Mouse (Mus musculus): ENCODE results near the gene Mapk11. TPM values are rescaled to one million over a fixed set of nuclear protein-coding genes. Genes with fewer than 3 reads are reported as not detected.

Mapk11 gene
- polyA plus RNA-seq, 2 experiments from 2014 or later: 21.7 to 39.5 TPM

GRCm38 (mm10) chr15:89098616-89099015, 50.8 kb downstream of the Mapk11 start:
- no peak for ATAC-seq

- ATAC-seq: no peak
Observed at GRCm38 (mm10) chr15:89097450-89097849, 52.0 kb downstream of the Mapk11 start.

Other genes starting within 250 kb of the Mapk11 start
- gene Ttll8, start 195.2 kb downstream of the Mapk11 start, polyA plus RNA-seq (2017; shearing (Covaris generic)): not detected
- not detected for gene Mlc1, start 170.6 kb downstream of the Mapk11 start, polyA plus RNA-seq (2017; shearing (Covaris generic))
- gene Mov10l1, start 166.7 kb downstream of the Mapk11 start, polyA plus RNA-seq (2017; shearing (Covaris generic)): not detected
- not detected for gene Panx2, start 89.9 kb downstream of the Mapk11 start, polyA plus RNA-seq (2017; shearing (Covaris generic))
- gene Trabd, start 74.5 kb downstream of the Mapk11 start, polyA plus RNA-seq (2017; shearing (Covaris generic)): 10 to 100 TPM; 27.5 to 31.3 TPM
- gene Selenoo, start 60.5 kb downstream of the Mapk11 start, polyA plus RNA-seq (2017; shearing (Covaris generic)): 10 to 100 TPM in 1 of 2 experiments, 1 to 10 TPM in 1; 8.8 to 14.0 TPM
- 10 to 100 TPM; 16.0 to 17.5 TPM for gene Tubgcp6, start 26.5 kb downstream of the Mapk11 start, polyA plus RNA-seq (2017; shearing (Covaris generic))
- 10 to 100 TPM; 34.9 to 63.5 TPM for gene Hdac10, start 20.9 kb downstream of the Mapk11 start, polyA plus RNA-seq (2017; shearing (Covaris generic))
- gene Mapk12, start 8.9 kb downstream of the Mapk11 start, polyA plus RNA-seq (2017; shearing (Covaris generic)): 1 to 10 TPM; 5.2 to 5.6 TPM
- gene Plxnb2, start 31.2 kb upstream of the Mapk11 start, polyA plus RNA-seq (2017; shearing (Covaris generic)): 1 to 10 TPM in 1 of 2 experiments, under 1 TPM in 1; 0.85 to 2.8 TPM
- 10 to 100 TPM; 13.5 to 18.4 TPM for gene Dennd6b, start 46.9 kb upstream of the Mapk11 start, polyA plus RNA-seq (2017; shearing (Covaris generic))
- 10 to 100 TPM; 25.3 to 28.0 TPM for gene Ppp6r2, start 61.9 kb upstream of the Mapk11 start, polyA plus RNA-seq (2017; shearing (Covaris generic))
- gene Sbf1, start 165.7 kb upstream of the Mapk11 start, polyA plus RNA-seq (2017; shearing (Covaris generic)): 100 to 1,000 TPM in 1 of 2 experiments, 10 to 100 TPM in 1; 87.6 to 124 TPM
- gene Adm2, start 173.1 kb upstream of the Mapk11 start, polyA plus RNA-seq (2017; shearing (Covaris generic)): not detected
- not detected for gene Miox, start 184.8 kb upstream of the Mapk11 start, polyA plus RNA-seq (2017; shearing (Covaris generic))
- 10 to 100 TPM; 23.5 to 40.7 TPM for gene Lmf2, start 206.0 kb upstream of the Mapk11 start, polyA plus RNA-seq (2017; shearing (Covaris generic))
- 100 to 1,000 TPM; 189 to 193 TPM for gene Ncaph2, start 206.1 kb upstream of the Mapk11 start, polyA plus RNA-seq (2017; shearing (Covaris generic))
- 1 to 10 TPM; 1.6 to 3.0 TPM for gene Sco2, start 224.2 kb upstream of the Mapk11 start, polyA plus RNA-seq (2017; shearing (Covaris generic))
- gene Tymp, start 227.4 kb upstream of the Mapk11 start, polyA plus RNA-seq (2017; shearing (Covaris generic)): not detected
- gene Odf3b, start 229.7 kb upstream of the Mapk11 start, polyA plus RNA-seq (2017; shearing (Covaris generic)): 1 to 10 TPM in 1 of 2 experiments, not detected in 1; 2.5 TPM
- not detected for gene Klhdc7b, start 235.3 kb upstream of the Mapk11 start, polyA plus RNA-seq (2017; shearing (Covaris generic))